Mouse (Mus musculus): ENCODE measurements around the gene Tbx6. TPM values are rescaled to one million over a fixed set of nuclear protein-coding genes. Genes with fewer than 3 reads are reported as not detected.
A peak's percentile ranks its signal among the peaks of the same experiment; 100 is the strongest.

Tbx6 gene
- polyA plus RNA-seq, 1 experiment, result 1.7 TPM

GRCm38 (mm10) chr7:126793456-126794270, 12.4 kb downstream of the Tbx6 start:
- Histone ChIP-seq H3K9me3 (replicated peaks; ENCODE audit: control insufficient read depth, insufficient read depth, low read length, poor library complexity, severe bottlenecking) (no peaks in the 10 kb centered on the region), H3K27ac (ENCODE audit: insufficient read depth, low read length) (no peak overlapping the region), H3K4me3 (ENCODE audit: low read depth, low read length) (no peak overlapping the region), H3K9ac (ENCODE audit: low read depth, poor library complexity, severe bottlenecking) (peak overlapping the region; percentile 96; the same call in 1 of the 2 replicates), H3K4me1 (ENCODE audit: control insufficient read depth, insufficient read depth, low read length) (no peaks in the 10 kb centered on the region), H3K36me3 (ENCODE audit: control insufficient read depth, insufficient read depth, low read length, poor library complexity, severe bottlenecking) (peaks cover 46% of the 10 kb centered on the region), H3K27me3 (ENCODE audit: control insufficient read depth, insufficient read depth, low read length, poor library complexity, severe bottlenecking) (no peaks in the 10 kb centered on the region)
- TF ChIP-seq POLR2A (IDR thresholded peaks at IDR 0.05; ENCODE audit: insufficient read depth, low read length) (no peak), CTCF (IDR thresholded peaks at IDR 0.05; ENCODE audit: low read depth, low read length) (no peak), EP300 (IDR thresholded peaks at IDR 0.05; ENCODE audit: insufficient read depth, low read depth, low read length) (no peak)

- H3K4me3 ChIP-seq (ENCODE audit: low read depth, low read length), result no peak overlapping the region
- no peaks in the 10 kb centered on the region for H3K27me3 ChIP-seq (ENCODE audit: control insufficient read depth, insufficient read depth, low read length, poor library complexity, severe bottlenecking)
- H3K36me3 ChIP-seq (ENCODE audit: control insufficient read depth, insufficient read depth, low read length, poor library complexity, severe bottlenecking), result peaks cover 41% of the 10 kb centered on the region
- no peak overlapping the region for H3K9ac ChIP-seq (ENCODE audit: low read depth, poor library complexity, severe bottlenecking)
- TF ChIP-seq POLR2A (IDR thresholded peaks at IDR 0.05; ENCODE audit: insufficient read depth, low read length) (no peak), CTCF (IDR thresholded peaks at IDR 0.05; ENCODE audit: low read depth, low read length) (no peak), EP300 (IDR thresholded peaks at IDR 0.05; ENCODE audit: insufficient read depth, low read depth, low read length) (no peak)
- no peaks in the 10 kb centered on the region for H3K9me3 ChIP-seq (replicated peaks; ENCODE audit: control insufficient read depth, insufficient read depth, low read length, poor library complexity, severe bottlenecking)
- no peaks in the 10 kb centered on the region for H3K4me1 ChIP-seq (ENCODE audit: control insufficient read depth, insufficient read depth, low read length)
- no peak overlapping the region for H3K27ac ChIP-seq (ENCODE audit: insufficient read depth, low read length)
These were observed 13.0 kb downstream of the Tbx6 start for GRCm38 (mm10) chr7:126794271-126794605.

GRCm38 (mm10) chr7:126795387-126796317, 14.4 kb downstream of the Tbx6 start:
- TF ChIP-seq EP300 (IDR thresholded peaks at IDR 0.05; ENCODE audit: insufficient read depth, low read depth, low read length) (no peak), CTCF (IDR thresholded peaks at IDR 0.05; ENCODE audit: low read depth, low read length) (peak; percentile 42)
- Histone ChIP-seq H3K4me3 (ENCODE audit: low read depth, low read length) (peak overlapping the region; percentile 52; the same call in 1 of the 2 replicates), H3K27me3 (ENCODE audit: control insufficient read depth, insufficient read depth, low read length, poor library complexity, severe bottlenecking) (no peaks in the 10 kb centered on the region), H3K9me3 (replicated peaks; ENCODE audit: control insufficient read depth, insufficient read depth, low read length, poor library complexity, severe bottlenecking) (no peaks in the 10 kb centered on the region), H3K36me3 (ENCODE audit: control insufficient read depth, insufficient read depth, low read length, poor library complexity, severe bottlenecking) (peaks cover 29% of the 10 kb centered on the region), H3K9ac (ENCODE audit: low read depth, poor library complexity, severe bottlenecking) (no peak overlapping the region), H3K27ac (ENCODE audit: insufficient read depth, low read length) (no peak overlapping the region), H3K4me1 (ENCODE audit: control insufficient read depth, insufficient read depth, low read length) (no peaks in the 10 kb centered on the region)

- TF ChIP-seq POLR2A (IDR thresholded peaks at IDR 0.05; ENCODE audit: insufficient read depth, low read length) (no peak), EP300 (IDR thresholded peaks at IDR 0.05; ENCODE audit: insufficient read depth, low read depth, low read length) (no peak), CTCF (IDR thresholded peaks at IDR 0.05; ENCODE audit: low read depth, low read length) (no peak)
- H3K9ac ChIP-seq (ENCODE audit: low read depth, poor library complexity, severe bottlenecking), result no peak overlapping the region
- no peaks in the 10 kb centered on the region for H3K27me3 ChIP-seq (ENCODE audit: control insufficient read depth, insufficient read depth, low read length, poor library complexity, severe bottlenecking)
- H3K36me3 ChIP-seq (ENCODE audit: control insufficient read depth, insufficient read depth, low read length, poor library complexity, severe bottlenecking), result peaks cover 28% of the 10 kb centered on the region
- H3K4me3 ChIP-seq (ENCODE audit: low read depth, low read length), result peak overlapping the region; percentile 52
- H3K4me1 ChIP-seq (ENCODE audit: control insufficient read depth, insufficient read depth, low read length), result no peaks in the 10 kb centered on the region
- no peaks in the 10 kb centered on the region for H3K9me3 ChIP-seq (replicated peaks; ENCODE audit: control insufficient read depth, insufficient read depth, low read length, poor library complexity, severe bottlenecking)
- H3K27ac ChIP-seq (ENCODE audit: insufficient read depth, low read length), result no peak overlapping the region
These were observed 15.2 kb downstream of the Tbx6 start for GRCm38 (mm10) chr7:126796350-126796932.

GRCm38 (mm10) chr7:126797411-126798126, 16.3 kb downstream of the Tbx6 start, which contains the start of gene Fam57b:
Gene Fam57b (plus strand): TSS chr7:126797668.
- Histone ChIP-seq H3K36me3 (ENCODE audit: control insufficient read depth, insufficient read depth, low read length, poor library complexity, severe bottlenecking) (peaks cover 28% of the 10 kb centered on the region), H3K4me3 (ENCODE audit: low read depth, low read length) (peak within 1 kb of the TSS; percentile 89), H3K27ac (ENCODE audit: insufficient read depth, low read length) (peak within 1 kb of the TSS; percentile 23; the same call in 1 of the 2 replicates), H3K9ac (ENCODE audit: low read depth, poor library complexity, severe bottlenecking) (peak within 1 kb of the TSS; percentile 85), H3K4me1 (ENCODE audit: control insufficient read depth, insufficient read depth, low read length) (no peaks in the 10 kb centered on the region), H3K27me3 (ENCODE audit: control insufficient read depth, insufficient read depth, low read length, poor library complexity, severe bottlenecking) (no peaks in the 10 kb centered on the region), H3K9me3 (replicated peaks; ENCODE audit: control insufficient read depth, insufficient read depth, low read length, poor library complexity, severe bottlenecking) (no peaks in the 10 kb centered on the region)
- TF ChIP-seq POLR2A (IDR thresholded peaks at IDR 0.05; ENCODE audit: insufficient read depth, low read length) (no peak), CTCF (IDR thresholded peaks at IDR 0.05; ENCODE audit: low read depth, low read length) (no peak), EP300 (IDR thresholded peaks at IDR 0.05; ENCODE audit: insufficient read depth, low read depth, low read length) (no peak)

Data from ES-Bruce4 (cell line).